Mouse (Mus musculus) liver (tissue): ENCODE measurements around the gene Gbf1.
"Not testable (repeated sequence)": the region's sequence is repeated elsewhere in the genome, so short reads cannot be mapped to it uniquely, and the experiment has no call there.

Experiments
- DNase-seq: peaks from one replicate; pipeline ENCODE4 v3.0.0-alpha.2; 2020; ENCODE audit warnings: mixed read lengths

The Gbf1 gene

GRCm38 (mm10) chr19:46152127-46152803 lies at the start of gene Gbf1:
Gene Gbf1 (plus strand): TSS chr19:46152509.
- peak; percentile 92 for DNase-seq

GRCm38 (mm10) chr19:46103437-46104186 lies 48.7 kb upstream of the Gbf1 start:
- DNase-seq, result no peak

- DNase-seq, result no peak
Observed at GRCm38 (mm10) chr19:46104187-46104557, 48.1 kb upstream of the Gbf1 start.

- no peak for DNase-seq
Observed at GRCm38 (mm10) chr19:46110214-46110613, 42.1 kb upstream of the Gbf1 start.

DNA sequence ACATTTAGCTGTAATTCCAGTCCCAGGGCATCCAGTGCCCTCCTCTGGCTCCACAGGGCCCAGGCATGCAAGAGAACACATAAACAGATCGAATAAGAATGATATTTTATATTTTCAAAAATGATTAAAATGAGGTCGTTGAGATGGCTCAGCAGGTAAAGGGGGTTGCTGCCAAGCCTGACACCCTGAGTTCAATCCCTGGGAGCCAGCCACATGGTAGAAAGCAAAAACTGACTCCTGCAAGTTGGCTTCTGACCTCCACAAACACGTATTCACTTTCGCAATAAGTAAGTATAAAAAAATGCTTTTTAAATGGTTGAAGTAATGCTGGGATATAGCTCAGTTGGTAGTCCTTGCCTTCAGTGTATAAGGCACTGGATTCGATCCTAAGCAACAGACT lies 41.5 kb upstream of the Gbf1 start:
- DNase-seq, result no peak

DNA sequence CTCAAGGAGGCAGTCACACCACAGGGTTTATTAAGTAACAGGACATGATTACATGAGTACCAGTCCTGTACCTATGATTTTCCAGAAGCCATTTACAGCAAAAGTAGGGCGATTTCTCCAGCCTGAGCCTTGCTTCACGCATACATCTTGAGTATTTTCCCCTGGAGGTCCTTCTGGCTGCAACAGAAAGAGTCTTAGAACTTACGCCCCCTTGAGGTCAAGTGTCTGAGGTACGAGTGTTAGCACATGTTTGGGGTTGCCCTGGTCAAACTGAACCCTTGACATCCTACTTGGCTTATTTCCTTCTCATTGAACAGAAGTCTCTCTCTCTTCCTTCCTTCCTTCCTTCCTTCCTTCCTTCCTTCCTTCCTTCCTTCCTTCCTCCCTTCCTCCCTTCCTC lies 37.7 kb upstream of the Gbf1 start:
- no peak for DNase-seq

DNA sequence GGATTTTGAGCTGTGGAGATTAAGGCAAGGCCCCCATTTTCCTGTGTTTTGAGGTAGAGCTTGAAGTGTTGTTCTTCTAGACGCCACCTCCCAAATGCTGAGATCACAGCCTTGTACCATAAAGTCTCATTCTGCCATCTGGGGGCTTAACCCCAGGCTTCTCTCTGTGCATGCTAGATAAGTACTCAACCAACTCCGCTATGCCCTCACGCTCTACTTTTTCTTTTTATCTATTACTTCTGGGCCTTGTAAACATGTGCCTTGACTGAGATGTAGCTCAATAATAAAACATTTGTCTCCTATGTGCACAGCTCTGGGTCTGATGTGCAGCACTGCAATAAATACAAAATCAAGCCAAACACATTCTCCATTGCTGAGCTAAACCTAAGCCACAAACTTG lies 32.9 kb upstream of the Gbf1 start:
- peak; percentile 14 for DNase-seq

DNA sequence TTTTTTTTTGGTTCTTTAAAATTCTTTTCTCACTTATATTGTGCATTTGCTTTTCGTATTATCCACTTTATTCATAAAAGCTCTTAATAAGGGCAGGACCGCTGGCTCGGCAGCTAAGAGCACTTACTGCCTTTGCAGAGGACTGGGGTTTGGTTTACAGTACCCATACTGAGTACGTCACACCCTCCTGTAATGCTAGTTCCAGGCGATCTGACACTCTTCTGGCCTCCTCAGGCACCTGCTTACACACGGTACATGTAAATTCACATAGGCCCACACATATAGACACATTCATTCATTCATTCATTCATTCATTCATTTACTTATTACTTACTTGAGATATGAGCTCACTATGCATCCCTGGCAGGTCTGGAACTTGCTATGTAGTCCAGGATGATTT lies 31.4 kb upstream of the Gbf1 start:
- DNase-seq, result no peak

- DNase-seq, result no peak
Observed at GRCm38 (mm10) chr19:46123876-46124275, 28.4 kb upstream of the Gbf1 start.

- no peak for DNase-seq
Observed at GRCm38 (mm10) chr19:46124651-46125050, 27.7 kb upstream of the Gbf1 start.

DNA sequence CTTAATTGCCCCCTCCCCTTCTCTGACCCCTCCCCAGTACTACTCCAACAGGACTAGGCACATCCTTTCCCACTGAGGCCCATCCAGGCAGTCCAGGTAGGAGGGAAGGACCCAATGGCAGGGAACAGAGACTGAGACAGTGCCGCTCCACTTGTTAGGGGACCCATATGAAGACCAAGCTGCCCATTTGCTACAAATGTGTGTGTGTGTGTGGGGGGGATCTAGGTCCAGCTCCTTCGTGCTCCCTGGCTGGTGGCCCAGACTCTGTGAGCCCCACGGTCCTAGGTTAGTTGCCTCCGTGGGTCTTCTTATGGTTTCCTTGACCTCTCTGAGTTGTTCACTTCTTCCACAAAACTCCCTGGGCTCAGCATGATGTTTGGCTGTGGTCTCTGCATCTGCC lies 26.0 kb upstream of the Gbf1 start:
- no peak for DNase-seq

DNA sequence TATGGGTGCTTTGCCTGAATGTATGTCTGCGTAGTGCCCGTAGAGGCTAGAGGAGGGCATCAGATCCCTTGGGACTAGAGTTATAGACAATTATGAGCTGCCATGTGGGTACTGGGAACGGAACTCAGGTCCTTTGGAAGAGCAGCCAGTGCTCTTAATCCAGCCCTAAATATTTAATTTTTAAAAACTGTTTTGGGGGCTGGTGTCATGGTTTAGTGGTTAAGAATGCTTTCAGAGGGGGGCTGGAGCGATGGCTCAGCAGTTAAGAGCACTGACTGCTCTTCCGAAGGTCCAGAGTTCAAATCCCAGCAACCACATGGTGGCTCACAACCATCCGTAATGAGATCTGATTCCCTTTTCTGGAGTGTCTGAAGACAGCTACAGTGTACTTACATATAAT lies 22.6 kb upstream of the Gbf1 start:
- DNase-seq, result not testable (repeated sequence)

GRCm38 (mm10) chr19:46131283-46131682 lies 21.0 kb upstream of the Gbf1 start:
- DNase-seq, result no peak

DNA sequence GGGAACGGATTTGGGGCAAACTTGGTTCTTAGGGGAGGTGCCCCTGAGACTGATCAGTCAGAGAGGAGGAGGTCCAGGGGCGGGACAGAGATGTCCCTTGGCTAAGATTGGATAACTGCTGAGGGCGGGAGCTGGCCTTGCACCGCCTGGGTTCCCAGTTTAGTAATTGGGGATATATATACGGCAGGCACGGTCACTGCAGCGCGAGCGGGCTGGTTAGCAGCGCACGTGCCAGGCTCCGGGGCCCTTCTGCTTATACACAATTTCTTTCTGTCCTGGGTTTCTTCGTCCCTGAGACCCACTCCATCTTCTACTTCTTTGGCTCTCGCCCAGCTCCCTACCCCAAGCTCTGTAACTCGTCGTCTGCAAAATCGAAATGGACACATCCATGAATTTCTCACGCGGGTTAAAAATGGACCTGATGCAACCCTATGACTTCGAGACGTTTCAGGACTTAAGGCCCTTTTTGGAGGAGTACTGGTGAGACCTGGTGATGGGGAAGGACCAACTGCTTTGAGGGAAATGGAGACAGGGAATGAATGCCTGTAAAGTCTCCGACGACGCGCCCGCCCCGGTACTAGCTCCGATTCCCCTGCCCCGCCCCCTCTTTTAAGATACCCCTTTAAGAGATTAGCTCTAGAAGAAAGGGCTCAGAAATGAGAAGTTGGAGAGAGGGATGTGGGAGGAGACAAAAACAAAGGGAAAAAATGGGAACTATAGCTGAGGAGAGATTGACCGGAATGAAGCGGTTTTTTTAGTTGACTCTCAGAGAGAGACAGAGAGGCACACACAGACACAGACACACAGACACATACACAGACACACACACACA lies 20.4 kb upstream of the Gbf1 start, which contains the start of gene Elovl3:
Gene Elovl3 (plus strand): TSS at position 204 of the 832 bp plus-strand sequence.
- peak; percentile 58 for DNase-seq

DNA sequence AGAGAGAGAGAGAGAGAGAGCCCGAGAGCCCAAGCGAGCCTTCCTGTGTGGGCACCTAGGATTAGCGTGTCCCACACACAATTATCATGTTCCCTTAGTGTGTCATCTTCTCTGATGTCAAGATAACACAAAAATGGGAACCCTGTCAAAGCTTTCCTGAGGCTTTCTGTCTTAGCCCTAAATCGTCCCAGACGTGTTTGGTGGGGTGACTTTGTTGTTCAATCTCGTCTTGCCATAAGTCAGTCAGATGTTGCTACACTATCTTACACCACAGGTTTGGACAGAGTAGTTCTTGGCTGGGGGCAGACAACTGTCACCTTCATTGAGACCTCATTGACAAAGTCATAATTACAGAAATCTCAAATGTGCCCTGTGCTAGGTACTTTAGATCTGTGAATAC lies 19.7 kb upstream of the Gbf1 start:
- DNase-seq, result no peak

- DNase-seq, result peak; percentile 87
Observed at GRCm38 (mm10) chr19:46135297-46135696, 17.0 kb upstream of the Gbf1 start.

DNA sequence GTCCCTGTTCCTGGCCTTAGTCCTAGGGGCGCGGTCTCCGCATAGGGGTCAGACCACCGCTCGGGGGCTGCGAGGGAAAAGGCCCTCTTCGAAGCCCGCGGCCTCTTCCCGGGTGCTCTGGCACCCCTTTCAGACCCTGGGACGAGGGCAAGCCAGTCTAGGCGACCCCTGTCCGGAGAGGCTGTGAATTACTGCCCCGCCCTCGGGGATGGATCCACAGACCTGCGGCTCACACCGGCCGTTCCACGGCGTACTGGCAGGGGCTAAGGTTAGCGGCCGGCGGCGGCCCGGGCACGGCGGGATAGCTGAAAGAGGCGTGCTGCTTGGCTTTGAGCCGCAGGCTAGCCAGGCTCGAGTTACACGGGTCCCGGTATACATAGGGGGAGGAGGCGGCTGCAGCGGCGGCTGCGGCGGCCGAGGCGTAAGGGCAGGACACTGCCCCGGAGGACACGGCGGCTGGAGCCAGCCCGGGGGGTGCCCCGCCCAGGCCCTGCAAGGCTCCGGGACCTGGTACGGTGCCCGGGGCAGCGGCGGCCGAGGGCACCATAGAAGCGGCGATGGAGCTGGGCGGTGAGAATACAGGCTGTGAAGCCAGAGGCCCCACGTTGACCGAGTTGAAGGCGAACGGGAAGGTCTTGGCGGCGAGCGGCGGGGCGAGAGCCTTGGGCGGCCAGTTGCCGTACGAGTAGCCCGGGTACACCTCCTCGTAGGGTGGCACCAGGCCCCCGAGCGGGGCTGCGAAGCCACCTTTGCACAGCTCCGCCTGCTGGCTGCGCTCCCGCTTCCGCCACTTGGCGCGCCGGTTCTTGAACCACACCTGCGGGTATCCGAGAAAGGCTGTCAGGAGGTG lies 16.3 kb upstream of the Gbf1 start:
- DNase-seq, result peak; percentile 74

GRCm38 (mm10) chr19:46136639-46137580 lies 15.4 kb upstream of the Gbf1 start:
- peak; percentile 88 for DNase-seq

- no peak for DNase-seq
Observed at GRCm38 (mm10) chr19:46140324-46140723, 12.0 kb upstream of the Gbf1 start.

DNA sequence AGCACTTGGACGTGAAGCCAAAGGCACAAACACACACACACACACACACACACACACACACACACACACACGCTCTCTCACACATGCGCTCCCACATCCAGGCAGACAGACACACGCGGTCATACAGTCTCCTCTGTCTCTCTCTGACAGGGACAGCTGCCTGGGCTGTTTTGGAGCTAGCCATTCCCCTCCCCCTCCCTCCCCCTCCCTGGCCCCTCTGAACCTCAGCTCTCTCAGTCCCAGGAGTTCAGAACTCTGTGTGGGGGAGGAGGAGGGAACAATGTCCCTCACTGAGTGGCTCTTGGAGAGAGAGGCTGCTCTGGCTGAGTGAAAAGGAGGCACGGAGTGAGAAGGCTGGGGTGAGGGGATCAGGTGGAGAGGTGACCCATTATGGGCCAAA lies 11.2 kb upstream of the Gbf1 start:
- DNase-seq, result peak; percentile 16
